ENCODE assay signal across 8 mouse cellular contexts in genomic region chr9:78587914-78588313, GRCm38 (mm10). TPM values are rescaled to one million over a fixed set of nuclear protein-coding genes. Genes with fewer than 3 reads are reported as not detected.
DNase-seq lines count a peak whose midpoint lies in the region; ATAC-seq lines count a peak whose summit lies in the region.

TSS of gene Slc17a5 (minus strand) at chr9:78588041.

- peak within 1 kb of the TSS; percentile 77 for H3K27ac ChIP-seq in hindbrain, embryonic 15.5 days (replicated peaks)

- H3K36me3 ChIP-seq in hindbrain, embryonic 15.5 days, result peaks cover 4% of the 10 kb centered on the region; the same call in 1 of the 2 replicates

- DNase-seq in T-cell, adult 2 months (ENCODE audit: low spot score), result peak; percentile 95
- DNase-seq in cerebellum, postnatal 36 days, result peak; percentile 87 to 90
- DNase-seq in frontal cortex, postnatal 36 days (ENCODE audit: low spot score in 2 of 2), result peak; percentile 88 to 93
- DNase-seq in left cerebral cortex, adult 11 months (ENCODE audit: low spot score), result peak; percentile 92
- DNase-seq in lung, postnatal 4 days, result peak; percentile 96
- DNase-seq in retina, postnatal 7 days (ENCODE audit: low read depth, low spot score), result peak; percentile 85
- DNase-seq in urinary bladder, adult 2 months (ENCODE audit: low spot score), result peak; percentile 78

- H3K9me3 ChIP-seq in hindbrain, embryonic 15.5 days, result no peaks in the 10 kb centered on the region

- peaks cover 11% of the 10 kb centered on the region; the same call in 1 of the 2 replicates for H3K4me1 ChIP-seq in hindbrain, embryonic 15.5 days (replicated peaks)

- WGBS in hindbrain, embryonic 15.5 days, result under 1% methylated on average over 27 of the region's 27 CpGs

- H3K9ac ChIP-seq in hindbrain, embryonic 15.5 days, result peak within 1 kb of the TSS; percentile 75

- H3K4me2 ChIP-seq in hindbrain, embryonic 15.5 days, result peak within 1 kb of the TSS; percentile 58

- peak within 1 kb of the TSS; percentile 71 for H3K4me3 ChIP-seq in hindbrain, embryonic 15.5 days

- no peaks in the 10 kb centered on the region for H3K27me3 ChIP-seq in hindbrain, embryonic 15.5 days

- ATAC-seq in hindbrain, embryonic 15.5 days (ENCODE audit: low FRiP score, low read depth), result peak; percentile 98

RNA-seq across cellular contexts. Expression of gene Slc17a5, which starts in this region (rescaled TPM):
- polyA plus RNA-seq in hindbrain, embryonic 15.5 days (2015; fragmentation: Nextera tagmentation; extraction: Ambion mirVana), result 15.4 and 16.2 TPM in 2 replicates
- polyA plus RNA-seq in urinary bladder, adult 2 months (2012; rRNA removed), result 11.7 and 12.7 TPM in 2 replicates

Comparison
In these comparisons a context has a peak if more than half of its experiments do, and no peak if none do; other contexts are left out.
1. Peak in every context shown above with its lines: DNase-seq, ATAC-seq, H3K4me3 ChIP-seq and H3K27ac ChIP-seq.